Mouse (Mus musculus): ENCODE results near the gene Acot3. TPM values are rescaled to one million over a fixed set of nuclear protein-coding genes. Genes with fewer than 3 reads are reported as not detected.
"Not testable (repeated sequence)": the region's sequence is repeated elsewhere in the genome, so short reads cannot be mapped to it uniquely, and the experiment has no call there.

Gene Acot3
- total and polyA plus RNA-seq, 3 experiments: not detected

GRCm38 (mm10) chr12:84068296-84068695 lies 16.4 kb downstream of the Acot3 start:
- no peaks in the 10 kb centered on the region for H3K79me2 ChIP-seq (replicated peaks; ENCODE audit: control insufficient read depth, extremely low read depth, insufficient read depth, poor library complexity, severe bottlenecking)
- dilution Hi-C loops (cut with MboI; ENCODE audit: extremely low pct_ligation_motif_present, extremely low pct_unique_long_range_greater_than_20kb, low sequenced_read_pairs): no loop called here
- DNase-seq (ENCODE audit: extremely low read depth): no peak
- H3K36me3 ChIP-seq (replicated peaks in 1 of 2; ENCODE audit: control insufficient read depth in 1 of 2, insufficient read depth in 1 of 2, low read length in 1 of 2): no peaks in the 10 kb centered on the region
- no peaks in the 10 kb centered on the region for H3K9me3 ChIP-seq (replicated peaks; ENCODE audit: low read length)
- in situ Hi-C loops (cut with MboI; ENCODE audit: low pct_ligation_motif_present, low pct_unique_long_range_greater_than_20kb, low sequenced_read_pairs): loop anchor here (25.0 kb wide), 2 partner anchors 106 to 281 kb away; partner anchors contain the start of gene Riox1
- no peak overlapping the region for H3K9ac ChIP-seq (ENCODE audit: insufficient read depth, low read depth)
- no peaks in the 10 kb centered on the region for H3K27me3 ChIP-seq (replicated peaks)
- H3K4me3 ChIP-seq (replicated peaks in 1 of 3; ENCODE audit: low read depth in 2 of 3, low read length in 2 of 3, poor library complexity in 1 of 3): no peak overlapping the region
- TF ChIP-seq BHLHE40 (IDR thresholded peaks at IDR 0.05; ENCODE audit: low read depth, low read length) (peak; percentile 48), E2F4 (IDR thresholded peaks at IDR 0.05; ENCODE audit: insufficient replicate concordance, low read depth, low read length) (no peak)
- H3K4me1 ChIP-seq (ENCODE audit: control insufficient read depth in 1 of 2, insufficient read depth in 2 of 2): no peaks in the 10 kb centered on the region
- no peak overlapping the region for H3K27ac ChIP-seq (ENCODE audit: insufficient read depth, low read depth)
- H3K4me2 ChIP-seq (ENCODE audit: insufficient read depth, low read depth, poor library complexity, severe bottlenecking): no peak overlapping the region

DNA sequence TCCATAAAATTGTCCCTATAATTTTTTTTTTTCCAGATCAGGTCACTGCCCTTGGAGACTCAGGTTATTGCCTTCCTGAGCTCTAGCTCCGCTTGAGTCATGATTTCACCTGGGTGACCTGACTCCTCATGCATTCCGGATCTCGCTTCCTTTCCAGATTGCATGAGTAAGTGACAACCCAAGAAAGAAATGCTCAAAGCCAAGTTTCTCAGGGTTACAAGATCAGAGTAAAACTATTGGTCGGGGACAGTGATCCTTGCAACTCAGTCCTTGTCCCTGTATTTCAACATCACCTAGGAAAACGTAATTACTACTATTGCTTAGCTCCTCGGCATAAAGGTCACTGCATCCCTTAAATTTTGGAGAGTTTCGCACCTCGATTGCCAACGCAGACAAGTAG lies 17.0 kb downstream of the Acot3 start, which contains the start of gene Acot5:
Gene Acot5 (plus strand): TSS at position 340 of the 400 bp plus-strand sequence.
- Histone ChIP-seq H3K9ac (ENCODE audit: insufficient read depth, low read depth) (no peak within 1 kb of the TSS), H3K27ac (ENCODE audit: insufficient read depth, low read depth) (no peak within 1 kb of the TSS), H3K79me2 (replicated peaks; ENCODE audit: control insufficient read depth, extremely low read depth, insufficient read depth, poor library complexity, severe bottlenecking) (no peaks in the 10 kb centered on the region), H3K4me3 (replicated peaks in 1 of 3; ENCODE audit: low read depth in 2 of 3, low read length in 2 of 3, poor library complexity in 1 of 3) (no peak within 1 kb of the TSS), H3K4me1 (ENCODE audit: control insufficient read depth in 1 of 2, insufficient read depth in 2 of 2) (no peaks in the 10 kb centered on the region), H3K4me2 (ENCODE audit: insufficient read depth, low read depth, poor library complexity, severe bottlenecking) (no peak within 1 kb of the TSS), H3K27me3 (replicated peaks) (no peaks in the 10 kb centered on the region), H3K36me3 (replicated peaks in 1 of 2; ENCODE audit: control insufficient read depth in 1 of 2, insufficient read depth in 1 of 2, low read length in 1 of 2) (no peaks in the 10 kb centered on the region), H3K9me3 (replicated peaks; ENCODE audit: low read length) (no peaks in the 10 kb centered on the region)
- TF ChIP-seq KAT2A (IDR thresholded peaks at IDR 0.05; ENCODE audit: insufficient replicate concordance, low read length) (no peak), JUN (IDR thresholded peaks at IDR 0.05; ENCODE audit: insufficient read depth, low read depth, low read length) (no peak), RAD21 (IDR thresholded peaks at IDR 0.05; ENCODE audit: low read depth, low read length) (no peak), USF1 (IDR thresholded peaks at IDR 0.05; ENCODE audit: low read depth, low read length) (no peak), POLR2A (IDR thresholded peaks at IDR 0.05; ENCODE audit: low read depth, low read length) (no peak), MYC (IDR thresholded peaks at IDR 0.05; ENCODE audit: low read depth, low read length) (no peak), CHD1 (IDR thresholded peaks at IDR 0.05; ENCODE audit: low read depth, low read length) (no peak), PAX5 (IDR thresholded peaks at IDR 0.05; ENCODE audit: low read length) (no peak), TCF12 (IDR thresholded peaks at IDR 0.05; ENCODE audit: low read depth, low read length) (no peak), MAZ (IDR thresholded peaks at IDR 0.05; ENCODE audit: low read depth, low read length) (no peak), NELFE (IDR thresholded peaks at IDR 0.05; ENCODE audit: low read depth, low read length) (no peak), ZKSCAN1 (IDR thresholded peaks at IDR 0.05; ENCODE audit: borderline replicate concordance, low read depth, low read length) (no peak), EP300 (IDR thresholded peaks at IDR 0.05; ENCODE audit: low read length) (no peak), HCFC1 (IDR thresholded peaks at IDR 0.05; ENCODE audit: low read depth, low read length) (no peak), USF2 (conservative IDR thresholded peaks at IDR 0.05; ENCODE audit: low read depth, low read length) (no peak)
- dilution Hi-C loops (cut with MboI; ENCODE audit: extremely low pct_ligation_motif_present, extremely low pct_unique_long_range_greater_than_20kb, low sequenced_read_pairs) (no loop called here), in situ Hi-C loops (cut with MboI; ENCODE audit: low pct_ligation_motif_present, low pct_unique_long_range_greater_than_20kb, low sequenced_read_pairs) (loop anchor here (25.0 kb wide), 2 partner anchors 107 to 282 kb away; partner anchors contain the start of gene Riox1)
- no peak for DNase-seq (ENCODE audit: extremely low read depth)

GRCm38 (mm10) chr12:84069582-84069981 lies 17.6 kb downstream of the Acot3 start:
- H3K9ac ChIP-seq (ENCODE audit: insufficient read depth, low read depth); dilution Hi-C loops (cut with MboI; ENCODE audit: extremely low pct_ligation_motif_present, extremely low pct_unique_long_range_greater_than_20kb, low sequenced_read_pairs); H3K4me1 ChIP-seq (ENCODE audit: control insufficient read depth in 1 of 2, insufficient read depth in 2 of 2); H3K9me3 ChIP-seq (replicated peaks; ENCODE audit: low read length); H3K79me2 ChIP-seq (replicated peaks; ENCODE audit: control insufficient read depth, extremely low read depth, insufficient read depth, poor library complexity, severe bottlenecking); DNase-seq (ENCODE audit: extremely low read depth); H3K27ac ChIP-seq (ENCODE audit: insufficient read depth, low read depth); H3K36me3 ChIP-seq (replicated peaks in 1 of 2; ENCODE audit: control insufficient read depth in 1 of 2, insufficient read depth in 1 of 2, low read length in 1 of 2); H3K4me3 ChIP-seq (replicated peaks in 1 of 3; ENCODE audit: low read depth in 2 of 3, low read length in 2 of 3, poor library complexity in 1 of 3); H3K4me2 ChIP-seq (ENCODE audit: insufficient read depth, low read depth, poor library complexity, severe bottlenecking); H3K27me3 ChIP-seq (replicated peaks): not testable (repeated sequence)
- in situ Hi-C loops (cut with MboI; ENCODE audit: low pct_ligation_motif_present, low pct_unique_long_range_greater_than_20kb, low sequenced_read_pairs): loop anchor here (25.0 kb wide), 2 partner anchors 107 to 282 kb away; partner anchors contain the start of gene Riox1
